ENCODE assay signal across 8 mouse cellular contexts in genomic region chr9:66732791-66733691, GRCm38 (mm10). TPM values are rescaled to one million over a fixed set of nuclear protein-coding genes. Genes with fewer than 3 reads are reported as not detected.
A peak's percentile ranks its signal among the peaks of the same experiment; 100 is the strongest.
DNase-seq lines count a peak whose midpoint lies in the region; ATAC-seq lines count a peak whose summit lies in the region.

No protein-coding gene starts in this region.

- no peaks in the 10 kb centered on the region for H3K9me3 ChIP-seq in hindbrain, embryonic 14.5 days (ENCODE audit: control insufficient read depth, low read length)
- no peaks in the 10 kb centered on the region for H3K9me3 ChIP-seq in hindbrain, embryonic 12.5 days (replicated peaks)
- no peaks in the 10 kb centered on the region for H3K9me3 ChIP-seq in stomach, embryonic 14.5 days (ENCODE audit: control insufficient read depth, low read depth, low read length)

- intact Hi-C loops in heart, postnatal 10 days (cut with DNase I), result no loop called here

- H3K4me2 ChIP-seq in hindbrain, embryonic 14.5 days (replicated peaks), result peak overlapping the region; percentile 5; the same call in 1 of the 2 replicates
- no peak overlapping the region for H3K4me2 ChIP-seq in hindbrain, embryonic 12.5 days (replicated peaks)
- H3K4me2 ChIP-seq in stomach, embryonic 14.5 days (replicated peaks; ENCODE audit: low read depth, low read length), result peak overlapping the region; percentile 16

- H3K36me3 ChIP-seq in hindbrain, embryonic 14.5 days (replicated peaks; ENCODE audit: control insufficient read depth, insufficient read depth), result no peaks in the 10 kb centered on the region
- no peaks in the 10 kb centered on the region for H3K36me3 ChIP-seq in hindbrain, embryonic 12.5 days
- H3K36me3 ChIP-seq in stomach, embryonic 14.5 days (ENCODE audit: control insufficient read depth, insufficient read depth, low read length), result no peaks in the 10 kb centered on the region

- no peak overlapping the region for H3K9ac ChIP-seq in hindbrain, embryonic 14.5 days
- H3K9ac ChIP-seq in hindbrain, embryonic 12.5 days, result no peak overlapping the region
- 0 out of 2 replicates have a peak overlapping the region, but pooled peaks have one; percentile 0 for H3K9ac ChIP-seq in stomach, embryonic 14.5 days (replicated peaks; ENCODE audit: low read depth, low read length)

- 42% methylated on average over 15 of the region's 15 CpGs for WGBS in hindbrain, embryonic 14.5 days
- WGBS in hindbrain, embryonic 12.5 days, result 42% methylated on average over 15 of the region's 15 CpGs
- WGBS in stomach, embryonic 14.5 days, result 17% methylated on average over 14 of the region's 15 CpGs

- H3K27ac ChIP-seq in hindbrain, embryonic 14.5 days, result no peak overlapping the region
- H3K27ac ChIP-seq in hindbrain, embryonic 12.5 days, result no peak overlapping the region
- H3K27ac ChIP-seq in stomach, embryonic 14.5 days (ENCODE audit: low read length), result peak overlapping the region; percentile 48

- no peaks in the 10 kb centered on the region for H3K27me3 ChIP-seq in hindbrain, embryonic 14.5 days (ENCODE audit: control insufficient read depth, insufficient read depth, low read length)
- H3K27me3 ChIP-seq in hindbrain, embryonic 12.5 days, result no peaks in the 10 kb centered on the region
- no peaks in the 10 kb centered on the region for H3K27me3 ChIP-seq in stomach, embryonic 14.5 days (ENCODE audit: control insufficient read depth, insufficient read depth, low read length)

- H3K4me1 ChIP-seq in hindbrain, embryonic 14.5 days (replicated peaks; ENCODE audit: control insufficient read depth, insufficient read depth, low read length), result 0 out of 2 replicates have a peak, but pooled peaks cover 6% of the 10 kb centered on the region
- peaks cover 8% of the 10 kb centered on the region for H3K4me1 ChIP-seq in hindbrain, embryonic 12.5 days
- H3K4me1 ChIP-seq in stomach, embryonic 14.5 days (ENCODE audit: control insufficient read depth, insufficient read depth, low read length), result peaks cover 5% of the 10 kb centered on the region

- H3K4me3 ChIP-seq in hindbrain, embryonic 14.5 days (replicated peaks; ENCODE audit: low read length), result no peak overlapping the region
- H3K4me3 ChIP-seq in hindbrain, embryonic 12.5 days, result no peak overlapping the region
- no peak overlapping the region for H3K4me3 ChIP-seq in stomach, embryonic 14.5 days (ENCODE audit: low read depth, low read length)

- no peak for DNase-seq in hindbrain, embryonic 14.5 days (ENCODE audit: low spot score)
- peak; percentile 94 for DNase-seq in cerebellum, adult 9-10 months
- DNase-seq in heart, postnatal 10 days, result peak; percentile 42 to 50
- peak; percentile 85 for DNase-seq in layer of hippocampus, adult 9-11 months
- no peak for DNase-seq in gastrocnemius, postnatal 4 days (ENCODE audit: low spot score in 2 of 2)

- no peak for ATAC-seq in hindbrain, embryonic 14.5 days (ENCODE audit: low FRiP score)
- no peak for ATAC-seq in hindbrain, embryonic 12.5 days (ENCODE audit: low FRiP score)
- peak; percentile 67; the same call in 1 of the 2 replicates for ATAC-seq in stomach, embryonic 14.5 days (ENCODE audit: insufficient number of reproducible peaks, insufficient read depth, low FRiP score, low read depth)
- ATAC-seq in inflammation-experienced regulatory T-cells, adult 6 months, result no peak

RNA-seq across cellular contexts. Expression of gene Car12, which starts 19.6 kb away (rescaled TPM):
- 4.6 and 6.5 TPM in 2 replicates for polyA plus RNA-seq in hindbrain, embryonic 14.5 days (2014; fragmentation: Nextera tagmentation; extraction: Ambion mirVana)
- 2.7 and 3.9 TPM in 2 replicates for polyA plus RNA-seq in hindbrain, embryonic 12.5 days (2016; fragmentation: Nextera tagmentation; extraction: Ambion mirVana)
- total RNA-seq in heart, postnatal 10 days (2021), result under 1 TPM; 0.17 to 0.31 TPM
- polyA plus RNA-seq in stomach, embryonic 14.5 days (2014; fragmentation: Nextera tagmentation; extraction: Ambion mirVana), result 7.6 and 7.9 TPM in 2 replicates
- total RNA-seq in gastrocnemius, postnatal 4 days (2021), result 1 to 10 TPM; 1.4 to 2.2 TPM
- 10 to 100 TPM in 1 of 3 experiments, 1 to 10 TPM in 2; 2.9 to 10.2 (median 8.9) TPM for polyA plus RNA-seq in inflammation-experienced regulatory T-cells, adult 6 months (2017; shearing (Covaris generic))

Comparison
In these comparisons a context has a peak if more than half of its experiments do, and no peak if none do; other contexts are left out.
1. DNase-seq: peak in cerebellum, adult 9-10 months (single experiment), heart, postnatal 10 days (2 of 2) and layer of hippocampus, adult 9-11 months (single experiment); none in hindbrain, embryonic 14.5 days (single experiment) and gastrocnemius, postnatal 4 days (0 of 2).